Mouse (Mus musculus) bone marrow, adult 2 months (tissue): Measurements from ENCODE around the gene 2210016F16Rik.

ENCODE experiments used
- CTCF ChIP-seq: fragments of 200-500 bp; IDR thresholded peaks from 2 replicates; pipeline ENCODE4 v1.5.1; 2011; ENCODE audit warnings: low read length, control low read depth; ENCODE audit not compliant: control insufficient read depth, insufficient read depth
- POLR2A ChIP-seq: fragments of 200-500 bp; IDR thresholded peaks from 2 replicates; pipeline ENCODE4 v1.6.1; 2011; ENCODE audit warnings: low read depth, mild to moderate bottlenecking, control low read depth, low read length, borderline replicate concordance; ENCODE audit not compliant: control insufficient read depth

DNA sequence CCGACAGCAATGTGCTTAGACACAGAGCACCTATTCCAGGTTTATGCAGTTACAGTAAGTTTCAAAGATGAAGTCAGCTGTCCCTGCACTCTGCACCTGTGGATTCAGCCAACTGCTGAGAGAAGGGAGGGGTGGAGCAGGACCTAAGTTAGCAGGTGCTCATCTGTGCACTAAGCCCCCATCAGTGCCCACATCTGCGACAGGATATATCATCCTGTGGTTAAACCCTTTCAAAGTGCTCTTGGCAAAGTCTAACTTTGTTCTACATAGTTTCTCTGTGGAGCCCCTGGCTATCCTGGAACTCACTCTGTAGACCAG lies 11.9 kb downstream of the 2210016F16Rik start:
- TF ChIP-seq CTCF (no peak), POLR2A (no peak)
